Mouse (Mus musculus) effector memory CD4-positive, alpha-beta T cell, adult 5 months (primary cell): Measurements from ENCODE around the gene Hspb1. TPM values are rescaled to one million over a fixed set of nuclear protein-coding genes. Genes with fewer than 3 reads are reported as not detected.

Source experiments
- polyA plus RNA-seq: library from polyadenylated mRNA; unstranded; fragments of 100-300 nt; shearing (Covaris generic); gene quantifications from one replicate; pipeline ENCODE4 v1.2.1, GENCODE M21; 2017

Hspb1 gene
- 6.1 TPM for polyA plus RNA-seq

GRCm38 (mm10) chr5:135887675-135888102, at the start of gene Hspb1:
TSS of gene Hspb1 (plus strand) at chr5:135887919.

DNA sequence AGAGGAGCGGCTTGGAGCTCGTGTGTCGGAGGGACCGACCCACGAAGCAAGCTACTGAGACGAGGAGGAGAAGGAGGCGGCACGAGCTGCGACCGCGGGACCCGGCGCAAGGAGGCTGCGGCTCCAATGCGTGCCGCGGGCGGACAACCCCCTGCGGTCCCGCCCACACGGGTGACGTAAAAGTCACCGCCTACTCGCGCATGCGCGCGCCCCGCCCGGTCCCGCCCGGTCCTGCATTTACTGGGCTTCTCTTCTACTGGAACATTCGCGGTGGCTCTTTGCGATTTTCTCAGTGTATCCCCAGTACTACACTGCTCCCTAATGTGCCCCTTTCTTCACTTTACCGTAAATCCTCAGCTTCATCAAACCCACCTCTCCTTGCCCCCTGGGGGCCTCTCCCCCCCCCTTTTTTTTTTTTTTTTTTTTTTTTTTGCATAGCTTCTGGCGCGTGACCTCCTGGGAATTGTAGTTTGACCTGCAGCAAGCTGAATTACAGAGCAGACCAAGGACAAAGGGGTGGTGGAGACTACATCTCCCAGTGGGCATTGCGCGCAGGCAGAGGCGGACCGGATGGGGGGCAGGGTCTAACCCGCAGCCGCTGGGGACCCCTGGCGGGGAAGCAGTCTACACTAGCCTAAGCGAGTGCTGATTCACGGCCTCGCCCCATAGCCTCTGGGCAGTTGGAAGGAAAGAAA, 46.9 kb downstream of the Hspb1 start, which contains the start of gene Ywhag:
Ywhag (minus strand) TSS at position 136 of the 695 bp plus-strand sequence.

Other genes with a start within 250 kb of the Hspb1 start
- 309 TPM for gene Por, start 217.9 kb upstream of the Hspb1 start, polyA plus RNA-seq
- gene Tmem120a, start 143.5 kb upstream of the Hspb1 start, polyA plus RNA-seq, result 92.9 TPM
- not detected for gene Styxl1, start 109.5 kb upstream of the Hspb1 start, polyA plus RNA-seq
- gene Mdh2, start 109.4 kb upstream of the Hspb1 start, polyA plus RNA-seq, result 366 TPM
- gene Srrm3, start 81.0 kb upstream of the Hspb1 start, polyA plus RNA-seq, result not detected
- 63.7 TPM for gene Ywhag, start 46.7 kb downstream of the Hspb1 start, polyA plus RNA-seq
- gene Ssc4d, start 86.6 kb downstream of the Hspb1 start, polyA plus RNA-seq, result not detected
- not detected for gene Zp3, start 92.2 kb downstream of the Hspb1 start, polyA plus RNA-seq
- gene Dtx2, start 106.9 kb downstream of the Hspb1 start, polyA plus RNA-seq, result 23.4 TPM
- not detected for gene Upk3b, start 150.6 kb downstream of the Hspb1 start, polyA plus RNA-seq
- not detected for gene Upk3bl, start 166.6 kb downstream of the Hspb1 start, polyA plus RNA-seq
- 3.3 TPM for gene Rasa4, start 196.0 kb downstream of the Hspb1 start, polyA plus RNA-seq
- 55.2 TPM for gene Polr2j, start 228.7 kb downstream of the Hspb1 start, polyA plus RNA-seq
- gene Lrwd1, start 248.2 kb downstream of the Hspb1 start, polyA plus RNA-seq, result 31.2 TPM
- 37.6 TPM for gene Alkbh4, start 248.2 kb downstream of the Hspb1 start, polyA plus RNA-seq